Mouse (Mus musculus) myocyte (in vitro differentiated cells): Measurements from ENCODE around the gene Inip. TPM values are rescaled to one million over a fixed set of nuclear protein-coding genes. Genes with fewer than 3 reads are reported as not detected.

ENCODE experiments used
- H3K27me3 ChIP-seq: one replicate; pipeline ENCODE4 v1.6.1; 2011; ENCODE audit not compliant: control insufficient read depth, insufficient read depth, insufficient read length
- H3K36me3 ChIP-seq: one replicate; pipeline ENCODE4 v1.6.1; 2011; ENCODE audit not compliant: control insufficient read depth, insufficient read depth
- H3K4me2 ChIP-seq: one replicate; pipeline ENCODE4 v1.6.1; 2011; ENCODE audit warnings: low read depth, control low read depth
- H3K4me3 ChIP-seq: one replicate; pipeline ENCODE4 v1.5.1; 2011; ENCODE audit warnings: mild to moderate bottlenecking, control low read depth, moderate library complexity
- H3K79me2 ChIP-seq: one replicate; pipeline ENCODE4 v1.6.1; 2011; ENCODE audit not compliant: control insufficient read depth, insufficient read depth
- H3ac ChIP-seq: one replicate; pipeline ENCODE4 v1.6.1; 2011; ENCODE audit not compliant: control insufficient read depth, insufficient read length
- CEBPB ChIP-seq: IDR thresholded peaks from 2 replicates; pipeline ENCODE4 v1.6.1; 2011; ENCODE audit warnings: mild to moderate bottlenecking, moderate library complexity; ENCODE audit not compliant: poor library complexity, insufficient read depth, severe bottlenecking
- E2F4 ChIP-seq: IDR thresholded peaks from one replicate; pipeline ENCODE4 v1.6.1; 2011; ENCODE audit warnings: mild to moderate bottlenecking, control low read depth, moderate library complexity; ENCODE audit not compliant: insufficient read depth
- MAX ChIP-seq: IDR thresholded peaks from one replicate; pipeline ENCODE4 v1.6.1; 2011; ENCODE audit warnings: low read depth, mild to moderate bottlenecking, control low read depth
- MYOD1 ChIP-seq, 3 experiments: IDR thresholded peaks; one replicate each; pipeline ENCODE4 v1.6.1; 2011; ENCODE audit warnings: control low read depth in 2 of 3, low read depth in 2 of 3, mild to moderate bottlenecking in 2 of 3, moderate library complexity in 1 of 3; ENCODE audit not compliant: insufficient read length in 2 of 3, control insufficient read depth in 1 of 3
- MYOG ChIP-seq, 3 experiments: IDR thresholded peaks; one replicate each; pipeline ENCODE4 v1.6.1; 2011; ENCODE audit warnings: control low read depth in 2 of 3, low read depth in 2 of 3, mild to moderate bottlenecking in 2 of 3; ENCODE audit not compliant: insufficient read length in 2 of 3, control insufficient read depth in 1 of 3, insufficient read depth in 1 of 3
- POLR2A ChIP-seq: IDR thresholded peaks from one replicate; pipeline ENCODE4 v1.6.1; 2011; ENCODE audit warnings: low read depth, mild to moderate bottlenecking, control low read depth, moderate library complexity; ENCODE audit not compliant: insufficient read length
- POLR2AphosphoS2 ChIP-seq: IDR thresholded peaks from one replicate; pipeline ENCODE4 v1.6.1; 2011; ENCODE audit warnings: low read depth, control low read depth; ENCODE audit not compliant: insufficient read length
- REST ChIP-seq: IDR thresholded peaks from one replicate; pipeline ENCODE4 v1.6.1; 2011; ENCODE audit warnings: mild to moderate bottlenecking, control low read depth, moderate library complexity; ENCODE audit not compliant: insufficient read depth, insufficient read length
- SRF ChIP-seq: IDR thresholded peaks from one replicate; pipeline ENCODE4 v1.6.1; 2011; ENCODE audit warnings: low read depth; ENCODE audit not compliant: control insufficient read depth, insufficient read length
- TCF12 ChIP-seq: IDR thresholded peaks from one replicate; pipeline ENCODE4 v1.6.1; 2011; ENCODE audit warnings: mild to moderate bottlenecking, control low read depth; ENCODE audit not compliant: poor library complexity, insufficient read depth, severe bottlenecking
- TCF3 ChIP-seq: IDR thresholded peaks from one replicate; pipeline ENCODE4 v1.6.1; 2011; ENCODE audit warnings: low read depth, control low read depth; ENCODE audit not compliant: insufficient read length
- USF1 ChIP-seq: IDR thresholded peaks from one replicate; pipeline ENCODE4 v1.6.1; 2011; ENCODE audit warnings: low read depth, mild to moderate bottlenecking, control low read depth, moderate library complexity
- polyA plus RNA-seq: library from polyadenylated mRNA; unstranded; fragments of >200 nt; fragmentation: generic; extraction: Trizol; gene quantifications from one replicate; pipeline ENCODE4 v1.2.1, GENCODE M21; 2012; ENCODE audit warnings: missing spikeins

The Inip gene
- polyA plus RNA-seq, 1 experiment, result 7.4 TPM

DNA sequence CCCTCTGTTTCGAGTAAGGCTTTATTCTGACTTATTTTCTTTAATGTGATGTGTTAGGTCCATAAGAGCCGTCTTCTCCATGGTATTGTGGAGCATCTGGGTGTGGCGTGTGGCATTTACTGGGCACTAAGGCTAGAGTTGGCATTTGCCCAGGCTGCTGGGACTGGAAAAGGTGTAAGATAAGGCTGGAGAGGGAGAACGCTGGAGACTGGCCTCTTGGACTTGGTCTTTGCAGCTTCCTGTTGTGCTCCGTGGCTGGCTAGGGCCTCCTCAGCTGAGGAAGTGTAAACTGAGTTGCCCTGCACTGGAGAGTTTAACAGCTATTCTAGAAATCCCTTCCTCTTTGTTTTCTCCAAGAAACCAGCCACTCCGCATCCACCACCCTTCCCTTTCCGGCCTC is 36.3 kb upstream of the Inip start:
- no peaks in the 10 kb centered on the region for H3K36me3 ChIP-seq
- no peak overlapping the region for H3K4me3 ChIP-seq
- H3K27me3 ChIP-seq, result no peaks in the 10 kb centered on the region
- TF ChIP-seq CEBPB (no peak), REST (no peak), SRF (no peak), TCF12 (no peak), POLR2A (no peak), USF1 (no peak), MYOG (IDR thresholded peaks at IDR 0.05; ENCODE audit: control insufficient read depth in 1 of 3, insufficient read depth in 1 of 3, insufficient read length in 2 of 3, low read depth in 2 of 3) (no peak), MYOD1 (IDR thresholded peaks at IDR 0.05; ENCODE audit: control insufficient read depth in 1 of 3, insufficient read length in 2 of 3, low read depth in 2 of 3) (no peak), E2F4 (no peak), TCF3 (no peak), POLR2AphosphoS2 (no peak), MAX (no peak)
- no peaks in the 10 kb centered on the region for H3K79me2 ChIP-seq
- no peak overlapping the region for H3K4me2 ChIP-seq
- H3ac ChIP-seq, result no peak overlapping the region

DNA sequence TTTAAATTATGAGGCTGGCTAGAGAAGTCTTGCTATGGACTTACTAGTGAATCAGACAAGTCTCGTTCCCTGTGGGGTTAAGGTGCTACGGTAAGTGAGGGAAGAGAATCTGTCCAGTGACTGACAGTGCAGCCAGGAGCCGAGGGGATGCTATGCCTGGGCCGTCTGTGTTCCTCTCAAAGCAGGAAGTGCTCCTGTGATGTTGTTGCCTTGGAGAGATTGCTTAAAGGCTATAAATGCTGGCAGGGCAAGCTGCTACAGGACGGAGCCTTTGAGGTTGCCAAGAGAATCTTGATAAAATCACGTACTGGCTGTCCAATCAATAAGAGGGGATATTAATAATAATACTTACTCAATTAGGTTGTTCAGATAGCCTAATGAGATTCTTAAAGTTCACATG is 31.4 kb upstream of the Inip start:
- Histone ChIP-seq H3K27me3 (no peaks in the 10 kb centered on the region), H3K4me3 (no peak overlapping the region), H3ac (no peak overlapping the region), H3K4me2 (no peak overlapping the region), H3K79me2 (no peaks in the 10 kb centered on the region), H3K36me3 (no peaks in the 10 kb centered on the region)
- TF ChIP-seq TCF3, result no peak

DNA sequence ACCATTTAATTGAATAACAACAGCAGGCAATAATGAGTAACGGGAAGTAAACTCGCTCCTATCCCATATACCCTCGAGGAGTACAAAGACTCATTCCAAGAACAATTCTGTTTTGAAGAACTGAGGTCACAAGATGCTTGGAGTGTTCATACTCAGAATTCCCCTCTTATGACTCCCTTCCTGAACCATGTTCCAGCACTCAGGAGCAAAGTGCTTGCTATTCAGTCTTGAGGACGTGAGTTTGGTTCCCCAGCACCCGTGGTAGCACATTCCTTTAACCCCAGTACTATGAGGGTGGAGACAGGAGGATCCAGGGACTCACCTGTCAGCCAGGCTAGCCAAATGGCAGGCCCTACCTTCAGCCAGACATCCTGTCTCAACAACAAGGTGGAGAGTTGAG is 29.6 kb upstream of the Inip start:
- H3K27me3 ChIP-seq, result no peaks in the 10 kb centered on the region
- no peak for TF ChIP-seq USF1
- TF ChIP-seq SRF, result no peak
- no peak for TF ChIP-seq CEBPB
- no peak for TF ChIP-seq TCF12
- TF ChIP-seq POLR2AphosphoS2, result no peak
- no peak for TF ChIP-seq MYOD1 (IDR thresholded peaks at IDR 0.05; ENCODE audit: control insufficient read depth in 1 of 3, insufficient read length in 2 of 3, low read depth in 2 of 3)
- TF ChIP-seq REST, result no peak
- TF ChIP-seq MYOG (IDR thresholded peaks at IDR 0.05; ENCODE audit: control insufficient read depth in 1 of 3, insufficient read depth in 1 of 3, insufficient read length in 2 of 3, low read depth in 2 of 3), result no peak
- TF ChIP-seq MAX, result no peak
- TF ChIP-seq POLR2A, result no peak
- no peak for TF ChIP-seq TCF3
- TF ChIP-seq E2F4, result no peak

DNA sequence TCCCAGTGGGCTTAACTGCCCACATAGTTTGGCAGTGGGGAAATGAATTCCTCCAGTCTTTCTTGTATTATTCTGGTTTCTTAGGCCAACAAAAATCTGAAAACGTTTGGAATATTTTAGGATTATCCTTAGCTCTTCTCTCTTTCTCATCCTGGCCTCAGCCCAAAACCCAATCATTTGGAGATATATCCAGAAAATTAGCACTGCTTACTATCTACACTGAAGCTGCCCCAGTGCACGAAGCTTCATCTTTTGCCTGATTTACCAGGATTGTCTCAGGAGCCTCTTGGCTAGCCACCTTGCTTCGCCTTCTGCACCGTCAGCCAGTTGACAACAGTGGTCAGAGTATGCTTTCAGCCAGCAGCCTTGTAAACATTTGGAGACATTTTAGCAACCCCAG is 27.7 kb upstream of the Inip start:
- H3ac ChIP-seq, result no peak overlapping the region
- no peaks in the 10 kb centered on the region for H3K36me3 ChIP-seq
- H3K4me3 ChIP-seq, result no peak overlapping the region
- H3K79me2 ChIP-seq, result no peaks in the 10 kb centered on the region
- H3K4me2 ChIP-seq, result no peak overlapping the region
- TF ChIP-seq SRF (no peak), TCF12 (no peak), MYOD1 (IDR thresholded peaks at IDR 0.05; ENCODE audit: control insufficient read depth in 1 of 3, insufficient read length in 2 of 3, low read depth in 2 of 3) (no peak), MAX (no peak)
- no peaks in the 10 kb centered on the region for H3K27me3 ChIP-seq

More for the DNA sequence above, 29.6 kb upstream of the Inip start:
- Histone ChIP-seq H3K4me2 (no peak overlapping the region), H3K36me3 (no peaks in the 10 kb centered on the region), H3ac (no peak overlapping the region), H3K4me3 (no peak overlapping the region), H3K79me2 (no peaks in the 10 kb centered on the region)

DNA sequence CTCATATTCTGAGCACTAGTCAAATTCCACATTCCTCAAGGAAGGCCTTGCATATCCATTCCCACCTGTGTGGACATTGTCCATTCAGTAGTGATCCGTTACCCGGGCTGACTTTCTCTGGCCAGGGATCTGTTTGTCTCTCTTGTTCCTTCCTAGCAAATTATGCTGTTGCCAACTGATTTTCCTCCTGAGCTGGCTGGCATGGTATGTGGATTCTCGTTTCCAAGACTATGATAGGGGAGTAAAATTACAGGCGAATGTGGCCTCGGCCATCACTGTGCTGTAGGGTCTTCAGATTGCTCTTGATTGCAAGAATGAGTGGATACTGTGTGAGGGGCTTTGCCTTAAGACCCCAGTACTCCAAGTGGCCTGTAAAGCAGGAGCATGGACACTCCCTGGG is 25.0 kb upstream of the Inip start:
- Histone ChIP-seq H3K27me3 (no peaks in the 10 kb centered on the region), H3ac (no peak overlapping the region), H3K79me2 (no peaks in the 10 kb centered on the region), H3K4me3 (no peak overlapping the region), H3K36me3 (no peaks in the 10 kb centered on the region), H3K4me2 (no peak overlapping the region)
- TF ChIP-seq POLR2AphosphoS2, result no peak
- TF ChIP-seq TCF12, result no peak
- TF ChIP-seq TCF3, result no peak
- no peak for TF ChIP-seq E2F4
- no peak for TF ChIP-seq SRF
- TF ChIP-seq MYOG (IDR thresholded peaks at IDR 0.05; ENCODE audit: control insufficient read depth in 1 of 3, insufficient read depth in 1 of 3, insufficient read length in 2 of 3, low read depth in 2 of 3), result no peak
- no peak for TF ChIP-seq MYOD1 (IDR thresholded peaks at IDR 0.05; ENCODE audit: control insufficient read depth in 1 of 3, insufficient read length in 2 of 3, low read depth in 2 of 3)
- TF ChIP-seq MAX, result no peak
- TF ChIP-seq REST, result no peak
- no peak for TF ChIP-seq POLR2A
- no peak for TF ChIP-seq CEBPB
- TF ChIP-seq USF1, result no peak
